Mouse (Mus musculus) layer of hippocampus, adult 2 months (tissue): Measurements from ENCODE around the gene Ntmt1. TPM values are rescaled to one million over a fixed set of nuclear protein-coding genes. Genes with fewer than 3 reads are reported as not detected.

Experiments
- DNase-seq, 2 experiments: peaks; one replicate each; pipeline ENCODE4 v3.0.0; 2022; ENCODE audit warnings: low spot score in 2 of 2
- H3K27ac ChIP-seq: fragments of 200-600 bp; 2 replicates; pipeline ENCODE4 v1.8.1; 2022
- H3K4me3 ChIP-seq: fragments of 200-600 bp; 2 replicates; pipeline ENCODE4 v1.8.1; 2022; ENCODE audit warnings: mild to moderate bottlenecking
- CTCF ChIP-seq: fragments of 200-600 bp; conservative IDR thresholded peaks from 2 replicates; pipeline ENCODE4 v1.8.1; 2022; ENCODE audit warnings: antibody characterized with exemption, mild to moderate bottlenecking, moderate library complexity
- total RNA-seq, 2 experiments: library from RNA; stranded (reverse); gene quantifications; 2 replicates each; pipeline ENCODE4 v1.2.3; 2021

The Ntmt1 gene
- total RNA-seq, 2 experiments from 2014 or later = 33.1 to 33.5 TPM

DNA sequence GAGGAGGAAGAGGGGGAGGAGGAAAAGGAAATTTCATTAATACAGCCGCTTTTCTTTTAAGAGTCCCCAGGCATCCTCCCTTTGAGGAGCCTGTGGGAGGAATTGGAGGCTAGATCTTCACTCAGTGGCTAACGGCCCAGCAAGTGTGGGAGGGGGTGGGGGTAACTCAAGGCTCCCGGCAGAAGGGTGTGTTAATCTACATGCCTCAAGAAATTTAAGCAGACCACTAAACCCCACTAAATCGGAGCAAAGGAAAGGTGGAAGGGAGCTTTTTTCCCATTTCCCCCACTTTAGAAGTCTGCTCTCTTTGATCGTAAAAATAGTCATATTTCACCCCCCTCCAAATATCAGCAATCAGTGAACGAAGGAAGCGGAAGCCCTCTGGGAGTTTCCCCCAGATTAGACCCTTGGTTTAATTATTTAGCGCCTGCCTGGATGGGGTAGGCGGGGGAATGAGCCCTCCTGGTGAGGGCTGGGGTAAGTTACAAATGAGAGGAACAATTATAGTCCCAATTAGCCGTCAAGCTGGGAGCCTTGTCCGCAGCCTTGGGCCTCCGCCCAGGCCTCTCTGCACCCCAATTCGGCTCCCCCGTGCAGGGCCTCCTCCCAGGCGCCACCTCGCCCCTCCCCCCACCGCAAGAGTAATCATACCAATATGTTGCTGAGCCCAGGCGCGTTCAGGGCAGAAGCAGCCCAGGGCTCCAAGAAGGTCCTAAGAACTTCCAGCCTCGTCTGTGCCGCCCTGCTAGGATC lies 28.8 kb downstream of the Ntmt1 start:
- H3K4me3 ChIP-seq = no peak overlapping the region
- peak in 1 of 2 experiments; percentile 15 for DNase-seq
- no peak for TF ChIP-seq CTCF
- no peak overlapping the region for H3K27ac ChIP-seq

DNA sequence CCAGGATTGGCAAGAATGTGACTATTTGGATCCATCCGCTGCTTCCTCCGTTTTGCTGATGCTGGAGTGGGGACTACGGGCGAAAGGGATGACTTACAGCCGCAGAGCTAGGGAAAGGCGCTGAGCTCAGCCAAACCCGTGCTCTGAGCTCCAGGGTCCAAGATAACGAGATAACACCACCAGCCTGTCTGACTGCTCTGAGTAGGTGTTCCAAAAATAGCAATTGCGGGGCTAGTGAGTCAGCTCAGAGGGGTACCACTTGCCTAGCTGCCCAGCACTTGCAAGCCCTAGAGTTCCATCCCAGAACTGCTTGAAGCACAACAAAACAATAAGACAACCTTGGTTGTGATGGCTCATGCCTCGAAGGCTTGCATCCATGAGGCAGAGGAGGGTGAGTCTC lies 35.0 kb downstream of the Ntmt1 start:
- Histone ChIP-seq H3K4me3 (no peak overlapping the region), H3K27ac (no peak overlapping the region)
- TF ChIP-seq CTCF = no peak
- DNase-seq = no peak

DNA sequence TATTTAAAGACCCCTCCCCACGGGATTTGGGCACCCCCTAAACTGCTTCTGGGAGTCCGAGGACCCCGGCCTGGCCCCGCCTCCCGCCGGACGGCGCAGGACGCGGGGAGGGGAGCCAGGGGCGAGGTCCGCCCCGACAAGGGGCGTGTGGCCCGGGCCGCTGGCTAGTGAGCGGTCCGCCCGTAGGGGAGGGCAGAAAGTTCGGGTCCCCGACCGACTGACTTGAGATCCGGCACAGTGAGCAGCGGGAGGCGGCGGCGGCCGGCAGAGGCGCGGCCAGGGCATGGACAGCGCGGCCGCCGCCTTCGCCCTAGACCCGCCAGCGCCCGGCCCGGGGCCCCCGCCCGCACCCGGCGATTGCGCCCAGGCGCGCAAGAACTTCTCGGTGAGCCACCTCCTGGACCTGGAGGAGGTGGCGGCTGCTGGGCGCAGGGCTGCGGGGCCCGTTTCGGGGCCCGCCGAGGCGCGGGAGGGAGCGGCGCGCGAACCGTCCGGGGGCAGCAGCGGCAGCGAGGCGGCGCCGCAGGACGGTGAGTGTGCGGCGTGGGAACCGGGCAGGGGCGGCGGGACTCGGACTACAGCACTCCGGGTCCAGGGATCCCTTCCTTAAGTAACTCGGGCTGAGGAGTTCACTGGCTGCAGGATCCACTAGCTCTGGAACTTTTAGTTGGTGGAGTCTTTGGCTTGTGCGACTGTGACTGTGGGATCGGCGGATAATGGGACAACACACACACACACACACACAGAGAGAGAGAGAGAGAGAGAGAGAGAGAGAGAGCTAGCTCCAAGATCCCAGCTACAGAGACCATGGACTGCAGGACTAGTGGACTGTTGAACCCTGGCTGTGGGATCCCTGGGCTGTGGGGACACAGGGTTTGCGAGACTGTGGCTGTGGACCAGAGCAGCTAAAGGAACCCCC lies 37.8 kb downstream of the Ntmt1 start:
- Histone ChIP-seq H3K4me3 (peak overlapping the region; percentile 47), H3K27ac (no peak overlapping the region)
- TF ChIP-seq CTCF = peak; percentile 24; the same call in 1 of the 2 replicates
- DNase-seq = no peak

DNA sequence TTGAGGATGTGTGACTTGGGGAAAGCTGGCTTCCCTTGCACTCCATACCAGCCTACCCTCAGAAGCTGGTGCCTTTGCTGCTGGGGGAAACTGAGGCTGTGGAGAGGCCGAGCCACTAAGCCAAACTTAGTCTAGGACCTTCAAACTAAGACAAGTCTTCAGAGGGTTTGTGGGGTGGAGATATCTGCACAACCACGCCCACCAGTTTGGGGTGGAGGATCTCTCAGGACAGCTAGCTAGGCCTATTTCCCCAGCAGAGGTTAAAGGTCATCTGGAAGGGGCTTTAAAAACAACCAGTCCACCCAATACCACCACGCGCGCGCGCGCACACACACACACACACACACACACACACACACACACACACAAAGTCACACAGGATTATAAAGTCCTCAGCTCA lies 38.6 kb downstream of the Ntmt1 start:
- Histone ChIP-seq H3K27ac (no peak overlapping the region), H3K4me3 (no peak overlapping the region)
- no peak for DNase-seq
- no peak for TF ChIP-seq CTCF

DNA sequence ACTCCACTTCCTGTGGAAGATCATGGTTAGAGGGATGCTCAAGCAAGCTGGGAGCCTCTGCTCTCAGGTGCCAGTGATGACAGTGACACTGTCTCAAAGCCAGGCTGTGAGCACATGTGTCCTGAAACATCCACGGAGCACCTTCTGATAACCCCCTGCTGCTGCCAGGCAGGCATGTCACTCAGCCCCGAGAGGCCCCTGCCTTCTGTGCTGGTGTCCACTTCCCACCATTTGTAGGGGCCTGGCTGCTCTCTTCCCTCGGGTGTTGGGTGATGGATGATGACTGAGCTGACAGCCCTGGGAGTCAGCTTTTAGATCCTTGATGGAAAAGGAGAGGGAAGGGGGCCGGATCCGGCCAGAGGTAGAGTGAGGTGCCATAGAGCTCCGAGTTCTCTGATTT lies 39.1 kb downstream of the Ntmt1 start:
- H3K27ac ChIP-seq = no peak overlapping the region
- DNase-seq = no peak
- H3K4me3 ChIP-seq = no peak overlapping the region
- TF ChIP-seq CTCF = no peak

DNA sequence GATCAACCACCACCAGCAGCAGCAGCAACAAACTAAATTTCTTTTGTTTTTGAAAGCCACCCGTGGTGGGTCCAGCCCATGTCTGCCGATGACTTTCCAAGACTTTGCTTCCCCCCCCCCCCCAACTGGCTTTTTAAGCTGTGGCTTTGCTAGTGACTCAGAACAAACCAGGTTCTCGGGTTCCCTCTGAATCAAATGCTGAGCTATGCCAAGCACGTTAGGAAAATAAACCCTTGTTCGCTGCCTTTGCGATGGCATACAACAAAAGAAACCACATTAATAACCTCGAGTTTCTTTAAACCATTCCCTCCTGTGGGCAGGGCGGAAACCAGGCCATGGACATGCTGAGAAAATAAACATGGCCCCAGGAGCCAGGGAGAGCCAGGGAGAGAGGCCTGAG lies 40.6 kb downstream of the Ntmt1 start:
- no peak for TF ChIP-seq CTCF
- no peak overlapping the region for H3K4me3 ChIP-seq
- no peak for DNase-seq
- H3K27ac ChIP-seq = no peak overlapping the region

DNA sequence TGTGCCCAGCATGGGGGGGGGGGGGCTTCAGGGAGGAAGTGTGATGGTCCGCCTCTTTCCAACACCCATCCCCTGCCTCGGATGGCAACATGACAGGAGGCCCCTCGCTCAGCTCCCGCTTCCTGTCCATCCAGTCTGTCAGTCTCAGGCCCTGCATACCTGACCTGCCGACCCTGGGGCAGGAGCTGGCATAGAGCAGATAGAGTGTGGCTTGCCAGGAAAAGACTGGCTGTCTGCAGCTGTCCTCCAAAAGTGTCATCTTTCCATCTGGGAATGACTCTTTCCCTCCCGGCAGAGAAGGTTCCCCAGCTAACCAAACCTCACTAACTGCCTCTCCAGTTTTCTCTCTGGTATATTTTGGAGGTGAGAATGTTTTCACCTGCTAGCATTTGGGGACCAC lies 43.0 kb downstream of the Ntmt1 start:
- DNase-seq = no peak
- H3K27ac ChIP-seq = no peak overlapping the region
- TF ChIP-seq CTCF = no peak
- no peak overlapping the region for H3K4me3 ChIP-seq

DNA sequence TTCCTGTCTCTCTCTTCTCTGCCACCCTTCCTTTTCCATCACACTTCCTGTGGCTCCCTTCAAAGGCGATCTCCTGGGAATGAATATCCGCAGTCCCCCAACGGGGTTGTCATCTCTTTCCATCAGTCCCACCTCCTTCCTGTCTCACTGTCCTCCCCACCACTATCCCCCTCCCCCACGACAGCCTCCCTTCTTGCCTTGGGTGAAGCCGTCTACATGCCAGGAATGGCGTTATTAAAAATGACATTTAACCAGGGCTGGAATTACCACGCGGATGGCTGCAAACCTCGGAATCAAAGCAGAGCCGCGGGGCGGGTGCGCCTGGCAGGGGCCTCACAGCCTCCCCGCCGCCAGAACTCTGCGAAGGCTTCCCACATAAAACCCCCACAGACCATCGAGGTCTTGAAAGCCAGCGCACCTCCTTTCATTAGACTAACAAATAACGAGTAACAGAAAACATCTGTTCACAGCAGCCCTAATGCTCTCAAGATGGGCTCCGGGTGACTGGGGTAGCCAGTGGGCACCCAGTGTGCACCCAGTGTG lies 45.2 kb downstream of the Ntmt1 start:
- no peak for DNase-seq
- H3K4me3 ChIP-seq = no peak overlapping the region
- TF ChIP-seq CTCF = no peak
- no peak overlapping the region for H3K27ac ChIP-seq

DNA sequence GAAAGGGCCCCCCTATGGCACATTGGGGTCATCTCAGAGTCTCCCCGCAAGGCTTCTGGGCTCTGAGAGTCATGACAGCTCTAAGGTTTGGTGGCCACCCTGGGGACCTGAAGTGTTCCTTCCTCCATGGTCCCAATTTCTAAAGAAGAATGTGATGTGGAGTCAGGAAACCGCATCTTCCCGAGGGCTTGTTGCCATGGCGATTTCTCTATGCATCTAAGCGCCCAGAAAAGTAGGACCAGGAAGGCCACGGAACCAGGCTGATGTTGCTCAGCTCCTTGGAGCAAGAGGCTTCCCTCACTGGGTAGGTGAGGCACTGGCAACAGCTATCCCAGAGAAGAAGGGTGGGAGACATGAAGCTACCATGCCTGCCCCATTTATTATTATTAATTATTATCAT lies 49.5 kb downstream of the Ntmt1 start:
- DNase-seq = no peak
- no peak for TF ChIP-seq CTCF
- Histone ChIP-seq H3K4me3 (no peak overlapping the region), H3K27ac (no peak overlapping the region)

DNA sequence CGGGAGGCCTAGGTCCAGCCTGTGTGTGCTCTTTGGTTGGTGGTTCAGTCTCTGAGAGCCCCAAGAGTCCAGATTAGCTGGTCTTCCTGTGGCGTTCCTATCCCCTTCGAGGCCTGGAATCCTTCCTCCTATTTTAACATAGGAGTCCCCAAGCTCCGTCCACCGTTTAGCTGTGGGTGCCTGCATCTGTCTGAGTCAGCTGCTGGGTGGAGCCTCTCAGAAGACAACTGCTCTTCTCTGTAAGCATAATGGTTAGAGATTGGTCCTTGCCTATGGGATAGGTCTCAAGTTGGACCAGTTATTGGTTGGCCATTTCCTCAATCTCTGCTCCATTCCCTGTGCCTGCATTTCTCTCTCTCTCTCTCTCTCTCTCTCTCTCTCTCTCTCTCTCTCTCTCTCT lies 52.2 kb downstream of the Ntmt1 start:
- H3K27ac ChIP-seq = no peak overlapping the region
- no peak for DNase-seq
- no peak overlapping the region for H3K4me3 ChIP-seq
- no peak for TF ChIP-seq CTCF

DNA sequence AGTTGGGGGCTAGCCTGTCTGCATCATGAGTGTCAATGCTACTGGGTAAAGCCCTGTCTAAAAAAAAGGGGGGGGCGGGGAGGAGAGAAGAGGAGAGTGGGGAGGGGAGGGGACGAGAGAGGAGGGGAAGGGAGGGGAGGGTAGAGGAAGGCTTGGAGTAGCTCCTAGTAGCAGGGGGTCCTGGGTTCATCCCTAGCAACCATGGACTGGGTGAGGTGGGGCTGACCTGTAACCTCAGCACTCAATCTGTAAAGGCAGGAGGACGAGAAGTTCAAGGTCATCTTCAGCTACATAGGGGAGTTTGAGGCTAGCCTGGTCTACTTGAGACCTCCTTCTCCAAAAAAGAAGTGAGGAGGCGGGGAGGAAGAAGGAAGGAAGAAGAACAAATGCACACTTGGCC lies 54.5 kb downstream of the Ntmt1 start:
- H3K4me3 ChIP-seq = no peak overlapping the region
- no peak overlapping the region for H3K27ac ChIP-seq
- TF ChIP-seq CTCF = no peak
- DNase-seq = no peak

DNA sequence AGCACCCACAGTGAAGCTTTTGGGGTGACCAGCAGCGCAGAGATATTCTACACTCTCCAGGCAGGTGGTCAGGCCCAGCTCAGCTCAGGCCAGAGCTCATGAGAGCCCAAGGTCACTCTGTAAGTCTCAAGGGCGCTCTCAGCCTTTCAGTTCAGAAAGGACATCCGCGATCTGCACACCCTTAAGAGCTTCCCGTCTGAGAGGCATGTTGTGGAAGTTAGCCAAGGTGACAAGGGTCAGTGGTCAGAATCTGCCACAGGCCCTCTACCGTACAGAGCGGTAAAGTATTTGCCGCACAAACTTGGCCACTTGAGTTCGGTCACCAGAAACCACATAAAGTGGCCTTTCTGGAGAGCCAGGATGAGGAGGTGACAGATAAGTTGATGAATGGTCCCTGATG lies 55.9 kb downstream of the Ntmt1 start:
- no peak overlapping the region for H3K4me3 ChIP-seq
- DNase-seq = no peak
- no peak for TF ChIP-seq CTCF

DNA sequence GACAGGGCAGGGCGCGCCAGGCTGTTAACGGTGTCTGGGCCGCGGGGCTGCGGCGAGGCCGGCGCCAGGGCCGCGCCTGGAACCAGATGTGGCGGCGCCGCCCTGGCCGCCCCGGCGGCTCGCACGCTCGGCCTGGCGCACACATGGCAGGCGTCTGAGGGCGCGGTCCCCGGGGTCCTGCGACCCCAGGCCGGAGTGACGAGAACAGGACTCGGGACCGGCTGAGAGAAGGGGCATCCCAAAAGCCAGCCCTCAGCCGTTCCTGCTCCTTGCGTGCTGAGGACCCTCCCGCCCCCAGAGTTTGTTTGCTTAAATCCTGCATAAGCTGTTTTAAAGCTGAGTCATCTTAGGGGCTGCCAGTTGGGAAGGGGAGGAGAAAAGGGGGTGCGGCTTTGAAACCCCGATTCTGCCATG lies 57.3 kb downstream of the Ntmt1 start:
- Histone ChIP-seq H3K27ac (no peak overlapping the region), H3K4me3 (no peak overlapping the region; the same call in 1 of the 2 replicates)
- DNase-seq = no peak

More for the DNA sequence above, 55.9 kb downstream of the Ntmt1 start:
- H3K27ac ChIP-seq = no peak overlapping the region

More for the DNA sequence above, 57.3 kb downstream of the Ntmt1 start:
- TF ChIP-seq CTCF = no peak
